Mouse (Mus musculus): ENCODE data around the gene 4932438H23Rik. TPM values are rescaled to one million over a fixed set of nuclear protein-coding genes. Genes with fewer than 3 reads are reported as not detected.

The 4932438H23Rik gene
- total RNA-seq (2021): under 1 TPM in 1 of 2 experiments, not detected in 1; 0.21 TPM
- polyA plus RNA-seq (2012; rRNA removed): 0.06 TPM in 1 of 2 replicates, not detected in the other
- long read RNA-seq: 0 reads

- no peak for DNase-seq
Observed at GRCm38 (mm10) chr16:91095022-91095421, at the start of gene 4932438H23Rik. TSS of gene 4932438H23Rik (minus strand) at chr16:91095122.

- no peak for DNase-seq
Observed at GRCm38 (mm10) chr16:91140991-91141630, 46.2 kb upstream of the 4932438H23Rik start.

GRCm38 (mm10) chr16:91140457-91140856 lies 45.5 kb upstream of the 4932438H23Rik start:
- no peak for DNase-seq

- no peak for DNase-seq
Observed at GRCm38 (mm10) chr16:91140056-91140455, 45.1 kb upstream of the 4932438H23Rik start.

GRCm38 (mm10) chr16:91139481-91139880 lies 44.6 kb upstream of the 4932438H23Rik start:
- DNase-seq: no peak

GRCm38 (mm10) chr16:91138736-91139135 lies 43.8 kb upstream of the 4932438H23Rik start:
- DNase-seq: no peak

GRCm38 (mm10) chr16:91138151-91138550 lies 43.2 kb upstream of the 4932438H23Rik start:
- DNase-seq: no peak

- DNase-seq: no peak
Observed at GRCm38 (mm10) chr16:91136607-91137006, 41.7 kb upstream of the 4932438H23Rik start.

GRCm38 (mm10) chr16:91129916-91130315 lies 35.0 kb upstream of the 4932438H23Rik start:
- DNase-seq: no peak

GRCm38 (mm10) chr16:91128431-91128830 lies 33.5 kb upstream of the 4932438H23Rik start:
- DNase-seq: no peak

GRCm38 (mm10) chr16:91126734-91127524 lies 32.0 kb upstream of the 4932438H23Rik start:
- no peak for DNase-seq

- DNase-seq: no peak
Observed at GRCm38 (mm10) chr16:91124256-91124655, 29.3 kb upstream of the 4932438H23Rik start.

- no peak for DNase-seq
Observed at GRCm38 (mm10) chr16:91123821-91124220, 28.9 kb upstream of the 4932438H23Rik start.

GRCm38 (mm10) chr16:91119879-91120278 lies 25.0 kb upstream of the 4932438H23Rik start:
- no peak for DNase-seq

GRCm38 (mm10) chr16:91116696-91117095 lies 21.8 kb upstream of the 4932438H23Rik start:
- no peak for DNase-seq

- no peak for DNase-seq
Observed at GRCm38 (mm10) chr16:91116006-91116405, 21.1 kb upstream of the 4932438H23Rik start.

GRCm38 (mm10) chr16:91110999-91111535 lies 16.1 kb upstream of the 4932438H23Rik start:
- DNase-seq: no peak

- no peak for DNase-seq
Observed at GRCm38 (mm10) chr16:91107608-91108007, 12.7 kb upstream of the 4932438H23Rik start.

- DNase-seq: no peak
Observed at GRCm38 (mm10) chr16:91105481-91106051, 10.6 kb upstream of the 4932438H23Rik start.

- no peak for DNase-seq
Observed at GRCm38 (mm10) chr16:91104821-91105480, 10.0 kb upstream of the 4932438H23Rik start.

- DNase-seq: no peak
Observed at GRCm38 (mm10) chr16:91103386-91103785, 8.5 kb upstream of the 4932438H23Rik start.

GRCm38 (mm10) chr16:91100484-91100883 lies 5.6 kb upstream of the 4932438H23Rik start:
- no peak for DNase-seq

All from adrenal gland, adult 2 months (tissue).